Mouse (Mus musculus): Measurements from ENCODE around the gene Rdh1. TPM values are rescaled to one million over a fixed set of nuclear protein-coding genes. Genes with fewer than 3 reads are reported as not detected.
"Not testable (repeated sequence)": the region's sequence is repeated elsewhere in the genome, so short reads cannot be mapped to it uniquely, and the experiment has no call there.

Gene Rdh1
- total RNA-seq, 4 experiments from 2014 or later = 0.13 to 0.30 (median 0.16) TPM

- no peak for DNase-seq (ENCODE audit: low spot score in 2 of 2)
Measured at GRCm38 (mm10) chr10:127748847-127749612, 10.5 kb upstream of the Rdh1 start.

GRCm38 (mm10) chr10:127750136-127750777 lies 9.3 kb upstream of the Rdh1 start:
- DNase-seq (ENCODE audit: low spot score in 2 of 2) = no peak

- DNase-seq (ENCODE audit: low spot score in 2 of 2) = no peak
Measured at GRCm38 (mm10) chr10:127751548-127751947, 8.0 kb upstream of the Rdh1 start, which contains the start of gene Gpr182. Gene Gpr182 (minus strand): TSS chr10:127751732.

- no peak for DNase-seq (ENCODE audit: low spot score in 2 of 2)
Measured at GRCm38 (mm10) chr10:127754566-127755166, 4.9 kb upstream of the Rdh1 start.

GRCm38 (mm10) chr10:127755246-127755645 lies 4.3 kb upstream of the Rdh1 start:
- DNase-seq (ENCODE audit: low spot score in 2 of 2) = no peak

GRCm38 (mm10) chr10:127755770-127756468 lies 3.6 kb upstream of the Rdh1 start:
- no peak for DNase-seq (ENCODE audit: low spot score in 2 of 2)

- not testable (repeated sequence) for DNase-seq (ENCODE audit: low spot score in 2 of 2)
Measured at GRCm38 (mm10) chr10:127762926-127763325, 3.4 kb downstream of the Rdh1 start.

- DNase-seq (ENCODE audit: low spot score in 2 of 2) = no peak
Measured at GRCm38 (mm10) chr10:127763914-127764680, 4.6 kb downstream of the Rdh1 start.

GRCm38 (mm10) chr10:127766564-127766963 lies 7.0 kb downstream of the Rdh1 start:
- no peak for DNase-seq (ENCODE audit: low spot score in 2 of 2)

GRCm38 (mm10) chr10:127776011-127776410 lies 16.5 kb downstream of the Rdh1 start, which contains the start of gene Rdh9:
Gene Rdh9 (plus strand): TSS chr10:127776386.
- no peak for DNase-seq (ENCODE audit: low spot score in 2 of 2)

- DNase-seq (ENCODE audit: low spot score in 2 of 2) = not testable (repeated sequence)
Measured at GRCm38 (mm10) chr10:127782321-127782720, 22.8 kb downstream of the Rdh1 start.

- not testable (repeated sequence) for DNase-seq (ENCODE audit: low spot score in 2 of 2)
Measured at GRCm38 (mm10) chr10:127785411-127785810, 25.9 kb downstream of the Rdh1 start.

- no peak for DNase-seq (ENCODE audit: low spot score in 2 of 2)
Measured at GRCm38 (mm10) chr10:127799295-127799694, 39.8 kb downstream of the Rdh1 start.

- no peak for DNase-seq (ENCODE audit: low spot score in 2 of 2)
Measured at GRCm38 (mm10) chr10:127800891-127801290, 41.4 kb downstream of the Rdh1 start, which contains the start of gene Rdh16. Gene Rdh16 (plus strand): TSS chr10:127801152.

GRCm38 (mm10) chr10:127801612-127802011 lies 42.1 kb downstream of the Rdh1 start:
- DNase-seq (ENCODE audit: low spot score in 2 of 2) = no peak

GRCm38 (mm10) chr10:127802236-127802635 lies 42.7 kb downstream of the Rdh1 start:
- no peak for DNase-seq (ENCODE audit: low spot score in 2 of 2)

GRCm38 (mm10) chr10:127804416-127804815 lies 44.9 kb downstream of the Rdh1 start:
- DNase-seq (ENCODE audit: low spot score in 2 of 2) = no peak

GRCm38 (mm10) chr10:127815888-127816287 lies 56.4 kb downstream of the Rdh1 start:
- no peak for DNase-seq (ENCODE audit: low spot score in 2 of 2)

GRCm38 (mm10) chr10:127817268-127817910 lies 57.9 kb downstream of the Rdh1 start:
- DNase-seq (ENCODE audit: low spot score in 2 of 2) = not testable (repeated sequence)

All from left cerebral cortex, adult 8-10 months (tissue).